Mouse (Mus musculus) large intestine, adult 2 months (tissue): Measurements from ENCODE around the gene Dnlz. TPM values are rescaled to one million over a fixed set of nuclear protein-coding genes. Genes with fewer than 3 reads are reported as not detected.
A peak's percentile ranks its signal among the peaks of the same experiment; 100 is the strongest.

Source experiments
- DNase-seq: peaks from one replicate; pipeline ENCODE4 v3.0.0-alpha.2; 2012; ENCODE audit warnings: low read depth, low spot score
- WGBS: fragments of 180-500 bp; shearing (Covaris S2); methylation state at CpG from one replicate; pipeline ENCODE4 v1.1.7; 2018; 5-methylcytosine and 5-hydroxymethylcytosine counted together
- polyA plus RNA-seq: library from polyadenylated mRNA; depleted of rRNA; stranded (reverse); fragments of >200 nt; gene quantifications from 2 replicates; pipeline ENCODE4 v1.2.3, GENCODE M21; 2012

The Dnlz gene
- polyA plus RNA-seq, 1 experiment: 21.5 TPM

GRCm38 (mm10) chr2:26359983-26360382 is 8.1 kb upstream of the Dnlz start:
- WGBS: 76% methylated on average over 6 of the region's 6 CpGs

GRCm38 (mm10) chr2:26358667-26359320 is 6.9 kb upstream of the Dnlz start:
- 82% methylated on average over 13 of the region's 13 CpGs for WGBS
- no peak for DNase-seq

More at GRCm38 (mm10) chr2:26359983-26360382, 8.1 kb upstream of the Dnlz start:
- DNase-seq: no peak

GRCm38 (mm10) chr2:26357484-26357883 is 5.6 kb upstream of the Dnlz start:
- no peak for DNase-seq
- 40% methylated on average over 15 of the region's 15 CpGs for WGBS

- 72% methylated on average over 7 of the region's 7 CpGs for WGBS
- DNase-seq: no peak
These were observed 4.8 kb upstream of the Dnlz start for GRCm38 (mm10) chr2:26356678-26357077.

DNA sequence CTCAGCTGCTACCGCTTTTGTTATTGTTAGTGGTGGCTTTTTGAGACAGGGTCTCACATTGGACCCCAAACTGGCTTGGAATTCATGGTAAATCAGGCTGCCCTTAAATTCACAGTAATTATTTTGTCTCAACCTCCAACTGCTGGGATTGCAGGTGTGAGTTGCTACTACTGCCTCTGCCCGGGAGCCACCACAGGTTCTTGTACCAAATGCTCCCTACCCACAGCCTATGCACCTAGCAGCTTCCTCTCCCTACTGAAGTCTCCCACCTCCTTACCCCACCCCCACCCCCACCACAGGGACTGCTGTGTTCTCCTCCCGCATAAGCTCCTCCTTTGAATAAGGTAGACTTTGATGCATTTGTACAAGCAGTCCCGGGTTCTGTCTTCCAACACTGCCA is 4.3 kb upstream of the Dnlz start:
- 88% methylated on average over 4 of the region's 4 CpGs for WGBS
- DNase-seq: no peak

- WGBS: 84% methylated on average over 4 of the region's 4 CpGs
- DNase-seq: no peak
These were observed 2.5 kb upstream of the Dnlz start for GRCm38 (mm10) chr2:26354401-26354800.

- no peak for DNase-seq
- WGBS: 87% methylated on average over 11 of the region's 11 CpGs
These were observed 1.4 kb upstream of the Dnlz start for GRCm38 (mm10) chr2:26353066-26353980.

DNA sequence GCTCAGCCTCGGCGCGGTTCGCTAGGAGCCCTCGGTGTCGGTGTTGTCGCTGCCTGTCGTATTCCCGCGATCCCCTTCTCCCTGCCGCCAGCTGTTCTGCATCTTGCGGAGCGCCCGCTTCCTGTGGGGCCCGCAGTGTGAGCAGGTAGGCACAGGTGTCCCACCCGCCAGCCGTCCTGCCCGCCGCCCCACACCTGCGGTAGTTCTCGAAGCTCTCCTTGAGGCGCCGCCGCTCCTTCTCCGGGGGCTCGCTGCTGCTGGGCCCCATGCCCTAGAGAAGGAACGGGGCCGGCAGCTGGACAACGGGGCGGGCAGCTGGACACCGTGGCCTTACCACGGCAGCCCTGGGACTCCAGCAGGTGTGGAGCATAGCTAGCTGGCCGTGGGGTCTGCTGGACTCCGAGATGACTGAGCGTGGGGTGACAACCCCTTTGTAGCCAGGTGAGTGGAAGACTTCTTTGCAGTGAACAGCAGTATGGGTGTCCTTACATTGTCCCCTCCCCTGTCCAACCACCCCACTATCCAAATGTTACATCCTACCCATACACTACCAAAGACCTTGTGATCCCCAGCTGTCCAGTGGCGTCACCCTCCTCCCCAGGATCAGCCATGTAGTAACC is 491 bp upstream of the Dnlz start:
- 3% methylated on average over 36 of the region's 36 CpGs for WGBS
- DNase-seq: no peak

GRCm38 (mm10) chr2:26348241-26348640 is 3.7 kb downstream of the Dnlz start:
- DNase-seq: no peak
- 54% methylated on average over 6 of the region's 6 CpGs for WGBS

DNA sequence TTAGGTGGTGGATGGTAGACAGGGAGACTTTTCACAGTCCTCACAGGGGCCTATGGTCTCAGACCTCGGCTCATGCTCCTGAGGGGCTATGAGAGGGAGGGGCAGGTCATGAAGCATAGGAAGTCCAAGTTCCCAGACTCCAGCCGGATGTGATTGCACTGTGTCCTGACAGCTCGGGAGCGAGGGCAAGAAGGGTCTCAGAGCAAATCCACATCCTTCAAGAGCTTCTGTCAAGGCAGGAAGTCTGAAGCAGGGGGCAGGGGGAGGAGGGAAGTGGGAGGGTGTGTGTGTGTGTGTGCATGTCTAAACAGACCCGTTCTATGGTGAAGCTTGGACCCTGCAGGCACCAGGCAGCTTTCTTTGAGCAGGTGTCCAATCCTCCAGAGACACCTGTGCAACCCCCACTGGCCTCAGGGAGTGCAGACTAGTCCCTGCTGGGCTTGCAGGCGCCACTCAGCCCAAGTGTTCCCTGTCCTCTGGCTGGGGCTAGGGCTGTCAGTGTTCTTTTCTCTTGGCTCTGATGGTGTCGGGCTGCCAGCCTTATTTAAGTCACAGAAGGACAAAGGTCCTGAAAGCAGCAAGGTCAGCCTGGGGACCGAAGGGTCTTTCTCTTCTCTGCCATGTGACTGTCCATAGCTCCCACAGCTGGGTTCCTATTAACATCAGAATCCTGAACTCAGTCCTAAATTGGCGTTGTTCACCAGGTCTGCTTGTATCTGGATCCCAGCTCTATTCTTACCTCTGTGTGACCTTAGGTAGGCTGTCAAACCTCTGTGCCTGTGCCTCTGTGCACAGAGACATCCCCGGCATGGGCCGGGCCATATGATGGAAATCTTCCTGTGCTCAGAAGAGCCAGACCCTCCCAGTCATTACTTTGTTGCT is 9.1 kb downstream of the Dnlz start:
- no peak for DNase-seq
- WGBS: 71% methylated on average over 11 of the region's 11 CpGs

DNA sequence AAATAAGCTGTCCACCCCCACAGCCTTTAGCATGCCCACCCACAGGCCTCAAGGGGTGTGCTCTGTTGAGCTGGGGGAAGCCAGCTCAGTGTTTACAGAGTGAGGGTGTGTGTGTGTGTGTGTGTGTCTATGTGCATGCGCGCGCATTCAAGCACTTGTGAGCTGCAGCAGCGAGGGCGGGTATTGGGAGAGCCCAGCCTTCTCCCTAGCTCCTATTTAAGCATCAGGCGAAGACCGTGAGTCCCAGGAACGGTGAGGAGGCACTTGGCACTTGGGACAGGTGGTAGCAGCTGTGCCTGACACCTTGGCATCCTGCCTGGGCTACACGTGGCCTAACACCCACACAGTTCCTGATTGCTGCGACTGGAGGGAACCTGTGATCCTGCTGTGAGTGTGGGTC is 9.9 kb downstream of the Dnlz start:
- DNase-seq: peak; percentile 44
- 11% methylated on average over 10 of the region's 10 CpGs for WGBS

- 90% methylated on average over 2 of the region's 2 CpGs for WGBS
- DNase-seq: no peak
These were observed 10.4 kb downstream of the Dnlz start for GRCm38 (mm10) chr2:26341510-26341981.

- no peak for DNase-seq
- 46% methylated on average over 5 of the region's 5 CpGs for WGBS
These were observed 12.7 kb downstream of the Dnlz start for GRCm38 (mm10) chr2:26339204-26339551.

- 57% methylated on average over 10 of the region's 13 CpGs for WGBS
- no peak for DNase-seq
These were observed 13.4 kb downstream of the Dnlz start for GRCm38 (mm10) chr2:26338302-26339203.

DNA sequence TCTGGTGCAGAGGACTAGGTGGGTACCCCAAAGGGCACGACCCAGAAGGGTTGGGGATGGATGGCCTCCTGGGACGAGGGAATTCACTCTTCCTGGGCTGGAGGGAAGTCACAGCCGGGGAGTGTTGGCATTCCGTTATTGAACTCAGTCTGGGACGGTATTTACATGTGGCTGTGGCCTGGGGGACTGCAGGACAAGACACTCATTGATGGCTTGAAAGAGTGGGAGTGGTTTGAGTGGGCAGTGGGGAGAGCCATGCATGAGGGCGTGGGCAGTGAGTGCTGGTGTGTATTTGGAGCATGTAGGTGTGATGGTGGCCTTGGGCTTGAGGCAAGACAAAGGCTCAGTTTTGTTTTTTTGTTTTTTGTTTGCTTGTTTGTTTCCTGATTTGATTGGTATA is 21.2 kb downstream of the Dnlz start:
- DNase-seq: no peak
- WGBS: 69% methylated on average over 6 of the region's 6 CpGs

DNA sequence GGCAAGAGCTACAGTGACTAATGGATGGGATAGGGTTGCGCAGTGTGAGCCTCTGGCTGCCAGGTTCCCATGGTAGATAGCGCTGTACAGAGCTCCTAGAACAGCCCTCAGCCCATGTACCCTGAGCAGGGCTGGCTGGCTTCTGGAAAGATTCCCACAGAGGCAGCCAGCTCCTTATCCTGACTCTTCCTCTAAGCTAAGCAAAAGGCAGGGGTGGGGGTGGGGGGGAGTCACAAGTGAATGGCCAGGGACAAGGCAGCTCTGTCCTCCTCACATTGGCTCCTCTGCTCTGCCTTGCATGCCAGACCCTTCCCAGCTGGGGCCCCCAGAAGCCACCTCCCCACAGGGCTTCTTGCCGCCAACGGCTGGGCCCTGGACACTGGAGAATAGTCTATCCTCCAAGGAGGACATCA is 21.8 kb downstream of the Dnlz start:
- 95% methylated on average over 4 of the region's 4 CpGs for WGBS
- no peak for DNase-seq

GRCm38 (mm10) chr2:26329402-26329801 is 22.5 kb downstream of the Dnlz start:
- no peak for DNase-seq
- WGBS: 52% methylated on average over 8 of the region's 8 CpGs

- no peak for DNase-seq
- 65% methylated on average over 4 of the region's 4 CpGs for WGBS
These were observed 24.1 kb downstream of the Dnlz start for GRCm38 (mm10) chr2:26327852-26328251.
